Mouse (Mus musculus) right cerebral cortex, postnatal 36 days (tissue): ENCODE measurements around the gene Pah.
A peak's percentile ranks its signal among the peaks of the same experiment; 100 is the strongest.

Experiments
- DNase-seq, 2 experiments: peaks; one replicate each; pipeline ENCODE4 v3.0.0; 2022; ENCODE audit warnings: low spot score in 2 of 2, mixed read lengths in 1 of 2

The Pah gene

DNA sequence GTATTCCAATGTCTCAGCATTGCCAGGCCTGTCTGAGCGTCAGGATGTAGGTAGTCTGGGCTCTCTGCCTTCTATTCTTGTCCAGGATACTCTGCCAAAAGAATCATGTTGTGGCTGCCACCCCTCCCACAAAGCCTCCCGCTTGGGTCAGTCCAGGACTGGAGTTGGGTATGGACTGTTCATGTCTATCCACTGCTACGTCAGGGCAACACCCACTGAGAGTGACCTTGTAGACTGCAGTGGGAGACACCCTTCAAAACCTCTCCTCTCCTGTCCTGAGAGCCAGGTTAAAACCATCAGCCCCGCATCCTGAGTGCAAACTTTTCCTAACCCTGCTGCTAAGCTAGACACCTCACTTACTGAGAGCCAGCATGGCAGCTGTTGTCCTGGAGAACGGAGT lies at the start of gene Pah:
TSS of gene Pah (plus strand) at position 150 of the 400 bp plus-strand sequence.
- no peak for DNase-seq

DNA sequence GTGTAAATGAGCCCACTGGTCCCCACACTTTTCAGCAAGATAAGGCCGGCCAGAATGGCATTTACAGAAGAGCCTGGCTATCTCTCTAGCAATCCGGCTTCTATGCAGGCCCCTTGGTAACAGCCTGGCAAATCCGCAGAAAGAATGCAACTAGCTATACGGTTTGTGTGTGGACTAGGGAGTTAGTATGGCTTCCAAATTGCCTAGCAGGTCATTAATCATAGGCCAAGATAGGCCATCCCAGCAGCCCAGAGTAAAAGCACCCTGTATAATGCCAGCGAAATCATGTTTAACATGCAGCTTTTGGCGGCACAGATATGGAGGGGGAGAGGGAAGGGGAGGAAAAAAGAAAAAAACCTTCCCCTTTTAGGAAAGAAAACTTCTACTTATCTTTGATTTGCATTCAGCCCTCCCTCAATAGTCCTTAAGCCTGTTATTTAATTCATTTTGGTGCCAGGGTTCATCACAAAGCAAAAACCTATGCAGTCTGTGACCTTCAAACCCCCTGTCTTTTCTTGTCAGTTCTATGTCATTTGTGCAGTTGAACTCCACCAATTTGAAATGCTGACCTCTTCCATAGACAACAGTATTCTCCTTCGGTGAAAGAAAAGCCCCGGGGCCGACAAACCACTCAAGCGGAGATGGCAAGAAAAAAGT lies 48.0 kb upstream of the Pah start:
- no peak for DNase-seq

DNA sequence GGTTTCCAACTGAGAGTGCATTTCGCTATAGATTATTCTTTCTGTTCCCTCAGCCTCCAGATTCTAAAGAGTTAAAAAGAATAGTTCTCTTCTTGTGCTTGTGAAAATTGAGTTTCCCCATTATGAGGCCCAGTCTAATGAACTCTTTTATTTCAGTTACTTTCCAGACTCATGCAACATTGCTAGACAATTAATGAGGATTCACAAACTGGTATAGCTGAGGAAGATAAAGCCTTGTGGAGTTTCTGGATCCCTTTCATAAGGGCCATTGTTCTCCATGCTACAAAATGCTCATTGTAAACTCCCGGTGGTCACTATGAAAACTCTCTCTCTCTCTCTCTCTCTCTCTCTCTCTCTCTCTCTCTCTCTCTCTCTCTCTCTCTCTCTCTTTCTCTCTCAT lies 46.6 kb upstream of the Pah start:
- DNase-seq: no peak

DNA sequence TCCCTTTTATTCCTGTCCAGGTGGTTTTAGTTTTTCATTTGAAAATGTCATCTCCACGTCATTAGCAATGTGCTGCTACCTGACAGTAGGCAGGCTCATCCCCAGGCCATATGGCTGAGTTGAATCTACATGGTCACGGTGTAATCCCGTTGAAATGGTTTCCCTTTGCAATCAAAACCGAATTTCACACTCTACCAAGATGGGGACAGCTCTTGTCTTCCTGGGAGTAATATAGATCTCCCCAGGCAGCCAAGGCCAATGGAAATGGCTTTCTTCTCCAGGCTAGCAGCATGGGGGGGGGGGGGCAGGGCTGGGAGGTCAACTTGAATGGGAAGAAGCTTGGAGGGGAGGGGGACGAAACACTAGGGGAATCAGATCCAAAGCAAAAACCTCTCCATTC lies 43.7 kb upstream of the Pah start:
- no peak for DNase-seq

DNA sequence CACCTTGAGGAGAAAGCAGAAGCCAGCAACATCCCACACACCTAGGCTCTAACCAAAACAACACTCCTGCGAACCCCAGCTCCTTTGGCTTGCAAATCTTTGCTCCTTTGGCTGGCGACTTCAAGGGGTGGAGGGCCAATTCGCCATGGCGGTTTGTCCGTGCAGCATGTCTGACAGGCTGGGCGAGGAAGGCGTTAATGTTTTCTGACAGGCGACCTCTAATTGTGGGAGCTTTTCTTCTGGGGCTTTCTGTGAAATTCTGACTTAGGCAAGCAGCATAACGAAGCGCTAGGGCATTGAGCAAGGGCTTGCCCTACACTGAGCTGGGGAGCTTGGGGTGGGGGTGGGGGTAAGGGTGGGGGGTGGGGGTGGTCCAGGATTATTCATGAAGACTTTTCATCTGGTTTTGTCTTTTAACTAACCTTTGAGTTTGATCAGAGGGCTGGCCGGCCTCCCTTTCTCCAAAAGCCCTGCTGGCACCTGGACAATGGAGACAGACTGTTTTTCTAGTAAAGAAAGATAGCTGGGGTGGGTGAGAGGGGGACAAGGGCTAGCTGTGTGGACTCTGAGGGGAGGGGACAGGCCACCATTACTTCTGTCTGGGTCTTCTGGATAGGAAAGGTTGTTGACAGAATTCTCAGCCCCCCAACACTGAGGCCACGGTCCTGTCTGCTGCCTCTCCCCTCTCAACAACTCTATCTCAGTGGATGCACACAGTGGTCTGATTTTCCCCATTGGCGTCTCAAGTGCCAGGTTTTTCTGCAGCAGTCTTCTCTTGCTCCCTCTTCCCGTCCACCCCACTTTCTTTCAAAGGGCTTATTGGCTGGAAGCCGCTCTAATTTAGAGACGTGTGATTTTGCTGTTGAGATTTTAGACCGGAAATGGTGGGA lies 36.5 kb upstream of the Pah start:
- no peak for DNase-seq

DNA sequence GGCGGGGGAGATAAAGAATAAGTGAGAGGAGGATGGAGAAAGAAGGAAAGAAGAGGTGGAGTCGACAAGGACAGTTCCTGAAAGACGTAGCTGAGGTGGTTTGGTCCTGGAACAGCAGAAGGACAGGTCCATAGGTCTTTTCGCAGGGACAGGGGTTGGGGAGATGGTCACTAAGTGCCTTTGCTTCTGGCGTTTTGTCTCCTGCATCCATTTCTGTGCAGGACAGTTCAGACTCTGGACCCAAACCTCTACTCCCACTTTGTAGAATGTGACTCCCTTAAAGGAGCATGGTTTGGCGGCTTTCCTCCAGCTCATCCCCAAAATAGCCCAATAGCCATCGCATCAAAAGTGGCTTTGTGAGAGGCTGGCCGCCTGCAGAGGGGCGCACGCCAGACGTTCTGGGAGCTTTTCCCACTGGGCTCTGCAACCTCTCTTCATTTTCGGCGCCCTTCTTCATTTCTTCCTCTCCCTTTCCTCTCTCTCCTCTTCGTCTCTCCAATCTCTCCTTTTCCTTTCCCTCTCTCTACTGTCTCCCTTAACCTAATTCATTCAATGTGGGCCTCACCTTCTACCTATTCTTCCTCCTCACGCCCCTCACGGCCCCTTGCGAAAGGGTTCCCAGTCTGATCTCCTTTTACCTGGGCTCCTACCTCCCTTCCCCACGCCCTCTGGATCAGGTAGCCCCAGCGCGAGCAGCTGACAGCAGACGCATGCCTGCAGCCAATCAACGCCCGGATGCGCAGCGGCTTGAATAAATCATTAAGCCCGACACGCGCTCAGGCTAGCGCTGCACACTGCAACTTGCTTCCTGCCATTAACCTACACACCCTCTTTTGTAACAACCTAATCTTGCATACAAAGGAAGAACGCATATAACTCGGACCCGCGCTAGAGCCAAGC lies 35.6 kb upstream of the Pah start:
- peak in 1 of 2 experiments; percentile 41 for DNase-seq

DNA sequence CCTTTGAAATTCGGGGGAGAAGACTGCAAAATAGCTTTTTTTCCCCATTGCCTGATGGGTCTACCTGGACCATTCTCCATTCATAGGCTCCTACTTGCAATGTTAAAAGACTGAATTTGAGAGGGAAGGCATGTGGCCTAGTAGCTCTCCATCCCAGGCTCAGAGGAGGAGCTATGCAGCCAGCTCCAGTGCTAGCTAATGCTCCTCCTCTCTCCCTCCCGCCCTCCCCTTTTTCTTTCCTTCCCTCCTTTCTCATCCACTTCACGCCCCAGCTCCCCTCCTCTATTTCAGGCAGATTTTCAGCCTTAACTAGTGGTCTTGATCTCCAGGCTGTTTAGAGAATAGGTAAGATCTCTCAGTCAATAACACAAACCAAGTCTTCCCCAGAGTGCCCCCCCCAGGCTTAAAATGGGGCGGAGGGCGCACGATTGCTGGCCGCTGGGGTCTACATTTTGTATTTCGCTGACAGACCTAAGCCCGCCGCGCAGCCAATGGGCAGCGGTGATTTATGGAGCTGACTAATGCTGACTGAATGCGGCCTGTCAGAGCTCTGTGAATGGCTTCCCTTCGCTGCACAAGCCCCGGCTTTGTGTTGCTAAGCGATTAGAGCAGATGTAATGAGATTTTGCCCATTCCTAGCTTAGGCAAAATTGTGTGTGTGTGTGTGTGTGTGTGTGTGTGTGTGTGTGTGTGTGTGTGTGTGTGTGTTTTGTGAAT lies 33.0 kb upstream of the Pah start:
- DNase-seq: no peak

DNA sequence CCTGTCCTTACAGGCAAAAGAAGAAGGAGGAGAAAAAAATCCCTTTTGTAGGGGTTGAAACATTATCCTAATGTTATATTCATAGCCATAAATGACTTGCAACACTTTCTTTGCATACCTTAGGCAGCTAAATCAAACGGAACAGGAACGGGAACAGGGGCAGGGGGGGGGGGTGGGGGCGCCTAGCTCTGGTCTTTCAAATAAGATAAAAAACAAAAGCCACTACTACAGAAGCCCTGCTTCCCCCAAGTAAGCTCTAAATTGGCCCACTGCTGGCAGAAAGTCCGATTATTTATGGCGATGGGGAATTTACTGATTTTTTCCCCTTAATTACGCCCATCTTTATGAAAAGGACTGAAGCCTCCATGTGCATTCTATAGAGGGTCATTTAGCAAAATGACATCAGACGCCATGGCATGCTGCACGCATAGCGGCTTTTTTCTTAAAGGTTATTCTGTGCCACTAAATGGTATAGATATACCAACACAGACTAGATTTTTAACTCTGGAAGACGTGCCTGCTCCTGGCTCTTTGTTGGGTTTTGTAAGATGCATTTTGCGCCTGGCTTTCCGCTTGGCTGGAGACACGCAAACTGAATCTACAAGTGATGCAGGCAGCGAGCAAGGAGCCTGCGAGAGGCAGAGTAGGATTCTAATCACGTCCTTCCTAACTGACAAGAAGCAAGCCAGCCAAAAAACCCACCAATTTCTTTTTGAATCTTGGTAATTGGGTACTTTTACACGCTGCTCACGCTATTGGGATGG lies 32.2 kb upstream of the Pah start:
- DNase-seq: peak in 1 of 2 experiments; percentile 59

DNA sequence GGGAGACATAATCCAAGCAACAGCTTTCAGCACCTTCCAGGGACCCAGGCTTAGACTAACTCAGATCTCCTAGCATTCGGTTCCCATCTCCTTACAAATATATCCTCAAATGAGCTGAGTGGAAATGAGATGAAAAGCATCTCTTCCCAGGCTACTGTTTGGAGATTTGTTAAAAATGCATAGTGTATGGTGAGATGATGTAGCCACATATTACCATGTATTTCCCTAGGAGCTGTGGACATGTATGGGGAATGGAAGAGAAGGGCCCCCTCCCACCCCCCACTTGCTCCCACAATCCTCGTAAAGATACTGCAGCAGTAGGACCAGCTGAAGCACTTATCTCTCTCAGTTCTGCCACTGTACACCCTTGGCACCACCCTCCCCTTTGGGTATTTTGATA lies 31.3 kb upstream of the Pah start:
- DNase-seq: no peak

DNA sequence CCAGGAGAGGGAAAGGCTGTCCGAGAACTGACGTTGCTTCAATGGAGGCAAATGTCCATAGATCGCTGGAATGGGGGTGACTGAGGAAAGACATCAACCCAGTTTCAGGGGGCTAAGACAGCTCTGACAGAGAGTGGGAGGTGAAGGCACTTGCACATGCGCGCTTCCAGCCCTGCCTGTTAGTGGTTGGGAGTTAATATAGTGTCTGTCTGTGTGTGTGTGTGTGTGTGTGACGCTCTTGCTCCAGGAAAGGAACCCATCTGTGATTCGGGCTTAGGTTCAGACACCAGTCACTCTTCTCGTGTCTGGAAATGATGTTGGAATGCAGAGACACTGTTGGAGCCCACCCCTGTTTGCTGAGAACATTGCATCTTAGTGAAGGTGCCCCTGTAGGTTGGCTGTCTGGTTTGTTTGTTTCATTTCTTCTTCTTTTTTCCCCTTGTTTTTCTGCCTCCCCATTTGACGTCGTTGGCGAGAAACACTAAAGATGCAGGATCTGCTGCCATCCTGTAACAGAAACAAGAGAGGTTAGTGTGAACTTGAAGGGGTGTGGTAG lies 30.0 kb upstream of the Pah start:
- DNase-seq: no peak

DNA sequence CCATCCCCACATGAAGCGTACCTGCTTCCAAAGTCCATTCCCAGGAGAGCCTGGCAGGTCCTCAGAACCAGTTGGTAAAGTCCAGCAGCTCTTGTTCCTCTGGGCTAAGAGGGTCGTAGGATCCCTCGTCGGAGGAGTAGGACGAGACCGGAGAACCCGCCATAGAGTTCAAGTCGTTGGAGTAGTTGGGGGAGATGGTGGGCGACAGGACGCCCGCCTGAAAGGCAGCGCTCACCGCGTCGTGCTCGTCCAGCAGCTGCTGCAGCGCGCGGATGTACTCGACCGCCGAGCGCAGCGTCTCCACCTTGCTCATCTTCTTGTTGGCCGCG lies 29.3 kb upstream of the Pah start:
- DNase-seq: no peak

DNA sequence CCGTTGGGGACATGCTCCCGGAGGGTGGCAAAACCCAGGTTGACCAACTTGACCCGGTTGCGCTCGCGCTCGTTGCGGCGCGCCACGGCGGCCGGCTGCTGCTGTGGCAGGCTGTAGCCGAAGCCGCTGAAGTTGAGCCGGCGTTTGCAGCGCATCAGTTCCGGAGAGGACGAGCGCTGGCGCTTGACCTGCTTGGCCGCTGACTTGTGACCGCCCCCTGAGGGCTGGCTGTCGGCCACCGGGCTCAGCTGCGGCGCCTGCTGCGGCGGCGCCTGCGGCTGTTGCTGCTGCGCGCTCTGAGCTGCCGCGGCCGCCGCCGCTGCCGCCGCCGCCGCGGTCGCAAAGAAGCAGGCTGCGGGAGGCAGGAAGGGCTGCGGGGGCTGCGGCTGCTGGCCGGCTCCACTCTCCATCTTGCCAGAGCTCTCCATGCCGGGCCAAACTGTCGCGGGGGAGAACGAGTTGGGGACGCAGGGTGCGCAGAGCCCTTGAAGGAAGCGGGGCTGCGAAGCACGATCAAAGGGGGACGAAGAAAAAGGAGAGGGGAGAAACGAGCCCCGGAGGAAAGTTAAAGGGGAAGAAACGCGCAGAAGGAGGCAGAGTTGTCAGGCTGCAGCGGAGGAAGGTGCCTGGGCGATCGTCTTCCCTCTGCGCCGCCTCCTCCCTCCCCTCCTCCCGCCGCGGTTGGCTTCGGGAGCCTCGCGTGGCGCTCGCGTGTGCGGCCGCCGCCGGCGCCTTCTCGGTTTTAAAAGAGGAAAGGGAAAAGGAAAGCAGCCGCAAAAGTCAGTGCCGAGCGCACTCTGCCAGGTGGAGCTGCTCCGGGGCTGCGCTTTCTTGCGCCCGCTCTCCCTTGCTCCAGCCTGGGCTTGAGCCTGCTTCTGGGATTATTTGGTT lies 28.7 kb upstream of the Pah start:
- DNase-seq: peak; percentile 60 to 67

DNA sequence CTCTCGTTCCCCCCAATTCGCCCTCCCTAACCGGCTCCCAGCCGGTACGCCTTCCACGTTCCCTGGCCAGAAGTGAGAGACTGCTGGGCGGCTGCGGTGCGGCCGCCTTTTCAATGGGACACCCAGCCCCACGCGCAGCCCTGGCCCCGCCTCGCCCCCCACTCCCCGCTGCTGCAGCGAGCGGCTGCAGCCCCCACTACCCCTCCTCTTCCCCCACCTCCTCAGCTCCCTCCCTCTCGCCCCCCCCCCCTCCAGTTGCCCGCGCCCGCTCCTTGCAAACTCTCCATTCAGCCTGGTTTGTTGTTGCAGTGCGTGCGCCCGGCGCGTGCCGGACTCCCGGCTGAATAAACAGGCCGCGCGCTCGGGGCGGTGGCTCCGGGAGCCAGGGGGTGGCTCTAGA lies 28.0 kb upstream of the Pah start, which contains the start of gene Ascl1:
TSS of gene Ascl1 (minus strand) at position 85 of the 400 bp plus-strand sequence.
- DNase-seq: peak in 1 of 2 experiments; percentile 36

DNA sequence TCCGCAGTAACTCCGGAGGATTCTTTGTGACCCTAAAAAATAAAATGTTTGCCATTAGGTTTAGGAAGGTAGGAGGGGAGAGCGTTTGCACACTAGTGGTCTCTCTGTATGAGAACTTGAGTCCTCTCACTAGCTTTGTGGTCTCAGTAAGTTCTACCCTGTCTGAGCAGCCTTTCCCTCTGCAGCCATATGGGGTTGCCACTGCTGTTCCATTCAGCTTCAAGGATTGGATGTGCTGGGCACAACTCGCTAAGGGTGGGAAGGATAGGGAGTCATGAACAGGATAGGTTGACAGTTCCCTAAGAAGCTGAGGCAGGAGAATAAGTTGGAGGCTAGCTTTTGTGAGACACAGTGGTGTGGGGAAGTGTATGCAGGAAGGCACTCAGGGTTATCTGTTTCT lies 27.4 kb upstream of the Pah start:
- no peak for DNase-seq

DNA sequence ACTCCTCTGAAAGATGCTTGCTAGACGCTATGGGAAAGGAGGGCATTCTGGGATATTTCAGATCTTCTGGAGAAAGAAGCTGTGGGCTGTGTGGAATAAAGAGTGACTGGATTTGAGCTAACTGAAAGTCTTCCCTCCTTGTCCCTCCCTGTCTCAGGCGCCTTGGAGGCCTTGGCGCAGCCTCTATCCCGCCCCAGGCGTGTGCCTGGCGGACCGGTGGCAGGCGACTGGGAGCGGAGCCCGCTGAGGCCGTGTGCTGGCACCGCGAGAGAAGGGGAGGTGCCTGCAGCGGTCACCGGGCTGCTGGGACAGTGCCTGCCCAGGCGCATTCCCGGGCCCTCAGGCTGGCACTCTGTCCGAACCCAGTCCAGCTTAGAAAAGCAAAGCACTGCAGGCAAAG lies 27.0 kb upstream of the Pah start:
- no peak for DNase-seq

DNA sequence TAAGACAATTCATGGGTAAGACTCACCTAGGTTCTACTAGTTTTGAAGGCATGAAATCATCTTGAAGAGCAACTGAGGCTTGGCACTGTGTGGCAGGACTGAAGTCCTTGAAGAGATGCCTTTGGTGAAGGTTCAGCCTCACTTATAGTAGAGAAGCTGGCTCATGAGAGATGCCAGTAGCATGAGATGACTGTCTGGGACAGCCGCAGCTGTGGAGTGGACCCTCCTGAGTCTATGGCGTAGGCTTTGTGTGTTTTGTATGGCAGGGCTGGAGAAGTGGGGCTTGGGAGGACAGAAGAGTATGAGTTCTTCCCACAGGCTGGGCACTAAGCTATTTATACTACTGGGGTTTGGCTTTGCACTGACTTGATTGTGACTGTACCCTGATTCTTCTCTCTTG lies 24.5 kb upstream of the Pah start:
- no peak for DNase-seq

DNA sequence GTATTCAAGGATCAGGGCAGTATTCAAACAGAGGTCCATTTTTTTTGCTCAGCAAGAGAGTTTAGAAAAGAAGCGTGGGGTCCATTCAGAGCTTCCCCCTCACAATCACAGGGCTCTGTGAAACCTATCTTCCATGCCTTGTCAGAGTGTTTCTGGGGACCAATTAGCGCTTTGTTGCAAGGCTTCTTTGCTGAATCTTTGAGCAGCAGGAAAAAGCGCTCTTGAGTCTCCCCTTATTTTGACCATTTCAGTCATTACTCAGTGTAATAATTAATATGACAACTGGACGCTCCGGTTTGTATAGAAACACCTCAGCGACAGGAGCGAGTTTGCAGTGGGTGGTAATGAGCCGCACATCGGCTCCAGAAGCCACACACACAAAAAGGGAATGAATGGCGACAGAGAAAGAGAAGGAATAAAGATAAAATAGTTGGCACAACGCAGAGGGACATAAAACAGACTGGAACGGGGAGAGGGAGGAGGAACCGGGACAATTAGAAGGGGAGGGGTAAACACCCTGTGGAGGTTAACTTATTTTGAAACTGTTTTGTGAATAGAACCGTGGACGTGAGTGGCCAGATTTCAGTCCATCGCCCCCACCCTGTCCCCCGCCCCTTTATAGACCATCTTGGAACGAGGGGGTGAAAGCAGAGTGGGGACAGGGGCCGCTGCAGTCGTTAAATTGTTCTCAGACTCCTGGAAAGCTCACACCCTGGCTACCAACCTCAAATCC lies 20.5 kb upstream of the Pah start:
- no peak for DNase-seq

DNA sequence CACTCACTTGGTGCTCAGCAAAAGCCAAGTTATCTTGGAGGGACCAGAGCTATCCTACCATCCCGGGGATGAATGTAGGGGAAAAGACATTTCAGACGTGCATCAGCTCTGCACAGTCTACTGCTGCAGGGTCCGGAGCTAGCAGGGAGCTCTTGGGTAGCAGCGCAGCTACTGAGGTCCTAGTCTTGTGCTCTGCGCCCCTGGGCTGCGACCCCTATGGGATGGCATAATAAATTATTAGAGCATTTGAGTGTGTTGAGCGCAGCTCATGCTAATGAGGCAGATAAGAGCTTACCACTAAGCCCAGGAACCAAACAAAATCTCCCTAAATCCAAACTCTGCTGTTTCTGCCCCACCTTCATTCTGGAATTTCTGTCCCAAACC lies 19.9 kb upstream of the Pah start:
- no peak for DNase-seq

DNA sequence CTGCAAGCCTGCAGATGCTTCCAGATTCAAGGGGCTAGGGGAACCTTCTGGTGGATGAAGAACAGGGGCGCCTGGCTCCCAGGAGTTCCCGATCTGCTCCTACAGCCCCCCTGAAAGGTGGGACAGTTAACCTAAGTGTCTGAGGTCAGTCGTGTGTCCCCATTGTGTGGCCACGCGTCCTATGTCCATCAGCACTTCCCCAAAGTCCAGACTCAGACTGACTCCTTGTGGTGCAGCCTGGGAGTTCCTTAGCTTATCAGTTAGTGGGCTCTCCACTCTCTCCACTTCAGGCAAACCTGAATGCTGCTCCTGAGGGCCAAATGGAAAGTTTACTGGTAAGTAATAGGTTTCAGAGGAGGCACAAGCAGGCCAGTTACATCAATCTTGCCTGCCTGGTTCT lies 19.3 kb upstream of the Pah start:
- no peak for DNase-seq
